Mouse (Mus musculus) hindbrain, embryonic 15.5 days (tissue): ENCODE data around the gene Gtf2a1. TPM values are rescaled to one million over a fixed set of nuclear protein-coding genes. Genes with fewer than 3 reads are reported as not detected.

Experiments
- ATAC-seq: fragments of 200-750 bp; cut with Nextera tagmentation; 2 replicates; pipeline ENCODE4 v1.8.0; 2017; ENCODE audit warnings: low read depth, moderate number of reproducible peaks, moderate TSS enrichment; ENCODE audit not compliant: low FRiP score
- H3K27ac ChIP-seq: fragments of 300-500 bp; sonication (generic); replicated peaks from 2 replicates; pipeline ENCODE4 v1.5.1; 2015; ENCODE audit warnings: mild to moderate bottlenecking, inconsistent platforms
- H3K27me3 ChIP-seq: fragments of 300-500 bp; sonication (generic); 2 replicates; pipeline ENCODE4 v1.6.1; 2015; ENCODE audit warnings: control low read depth, inconsistent platforms
- H3K36me3 ChIP-seq: fragments of 300-500 bp; sonication (generic); 2 replicates; pipeline ENCODE4 v1.6.1; 2015; ENCODE audit warnings: control low read depth, inconsistent platforms
- H3K4me1 ChIP-seq: fragments of 300-500 bp; sonication (generic); replicated peaks from 2 replicates; pipeline ENCODE4 v1.6.1; 2015; ENCODE audit warnings: control low read depth, inconsistent platforms
- H3K4me2 ChIP-seq: fragments of 300-500 bp; sonication (generic); 2 replicates; pipeline ENCODE4 v1.6.1; 2015; ENCODE audit warnings: moderate library complexity, mild to moderate bottlenecking, inconsistent platforms
- H3K4me3 ChIP-seq: fragments of 300-500 bp; sonication (generic); 2 replicates; pipeline ENCODE4 v1.5.1; 2015; ENCODE audit warnings: mild to moderate bottlenecking, inconsistent platforms
- H3K9ac ChIP-seq: fragments of 300-500 bp; sonication (generic); 2 replicates; pipeline ENCODE4 v1.6.1; 2015; ENCODE audit warnings: inconsistent platforms
- H3K9me3 ChIP-seq: fragments of 300-500 bp; sonication (generic); 2 replicates; pipeline ENCODE4 v1.6.1; 2016; ENCODE audit warnings: control low read depth, inconsistent platforms
- WGBS: fragments of 180-500 bp; shearing (Covaris S2); methylation state at CpG from one replicate; pipeline ENCODE4 v1.1.7; 2015; 5-methylcytosine and 5-hydroxymethylcytosine counted together
- polyA plus RNA-seq: library from polyadenylated mRNA; unstranded; fragments of >200 nt; fragmentation: Nextera tagmentation; extraction: Ambion mirVana; gene quantifications from 2 replicates; pipeline ENCODE4 v1.2.1, GENCODE M21; 2015

Gtf2a1 gene
- polyA plus RNA-seq: 55.2 and 57.8 TPM in 2 replicates

GRCm38 (mm10) chr12:91589847-91590690 is at the start of gene Gtf2a1:
Gene Gtf2a1, minus strand, starts transcription at chr12:91590487.
- peaks cover 17% of the 10 kb centered on the region for H3K4me1 ChIP-seq
- peak within 1 kb of the TSS; percentile 99 for H3K9ac ChIP-seq
- H3K4me3 ChIP-seq: peak within 1 kb of the TSS; percentile 73
- no peaks in the 10 kb centered on the region for H3K9me3 ChIP-seq
- no peaks in the 10 kb centered on the region for H3K27me3 ChIP-seq
- peak; percentile 86 for ATAC-seq
- under 1% methylated on average over 75 of the region's 99 CpGs for WGBS
- peaks cover 5% of the 10 kb centered on the region; the same call in 1 of the 2 replicates for H3K36me3 ChIP-seq
- peak within 1 kb of the TSS; percentile 70 for H3K4me2 ChIP-seq
- peak within 1 kb of the TSS; percentile 100 for H3K27ac ChIP-seq

GRCm38 (mm10) chr12:91638351-91638750 is 48.1 kb upstream of the Gtf2a1 start:
- Histone ChIP-seq H3K27me3 (no peaks in the 10 kb centered on the region), H3K9me3 (no peaks in the 10 kb centered on the region), H3K4me3 (no peak overlapping the region), H3K4me1 (peaks cover 25% of the 10 kb centered on the region), H3K27ac (no peak overlapping the region), H3K36me3 (no peaks in the 10 kb centered on the region), H3K9ac (no peak overlapping the region), H3K4me2 (no peak overlapping the region)
- 74% methylated on average over 3 of the region's 3 CpGs for WGBS
- no peak for ATAC-seq

GRCm38 (mm10) chr12:91637136-91637909 is 47.0 kb upstream of the Gtf2a1 start:
- no peaks in the 10 kb centered on the region for H3K9me3 ChIP-seq
- 74% methylated on average over 12 of the region's 12 CpGs for WGBS
- H3K9ac ChIP-seq: no peak overlapping the region
- no peak overlapping the region for H3K4me2 ChIP-seq
- H3K4me3 ChIP-seq: no peak overlapping the region
- no peaks in the 10 kb centered on the region for H3K36me3 ChIP-seq
- no peaks in the 10 kb centered on the region for H3K27me3 ChIP-seq
- H3K4me1 ChIP-seq: peaks cover 15% of the 10 kb centered on the region
- no peak overlapping the region for H3K27ac ChIP-seq
- ATAC-seq: no peak

GRCm38 (mm10) chr12:91626482-91626881 is 36.2 kb upstream of the Gtf2a1 start:
- no peak overlapping the region for H3K9ac ChIP-seq
- no peak overlapping the region for H3K27ac ChIP-seq
- no peaks in the 10 kb centered on the region for H3K4me1 ChIP-seq
- 87% methylated on average over 5 of the region's 5 CpGs for WGBS
- no peak for ATAC-seq
- H3K9me3 ChIP-seq: no peaks in the 10 kb centered on the region; the same call in 1 of the 2 replicates
- no peak overlapping the region for H3K4me3 ChIP-seq
- no peaks in the 10 kb centered on the region for H3K36me3 ChIP-seq
- H3K27me3 ChIP-seq: no peaks in the 10 kb centered on the region
- H3K4me2 ChIP-seq: no peak overlapping the region

- Histone ChIP-seq H3K9ac (no peak overlapping the region), H3K4me3 (no peak overlapping the region), H3K4me1 (no peaks in the 10 kb centered on the region), H3K27ac (no peak overlapping the region), H3K36me3 (no peaks in the 10 kb centered on the region), H3K4me2 (no peak overlapping the region), H3K27me3 (no peaks in the 10 kb centered on the region), H3K9me3 (no peaks in the 10 kb centered on the region; the same call in 1 of the 2 replicates)
- WGBS: 89% methylated on average over 1 of the region's 1 CpGs
- ATAC-seq: no peak
Observed at GRCm38 (mm10) chr12:91625013-91625412, 34.7 kb upstream of the Gtf2a1 start.

- Histone ChIP-seq H3K4me2 (no peak overlapping the region), H3K27me3 (no peaks in the 10 kb centered on the region), H3K9ac (no peak overlapping the region), H3K36me3 (no peaks in the 10 kb centered on the region), H3K4me3 (no peak overlapping the region), H3K27ac (no peak overlapping the region), H3K4me1 (0 out of 2 replicates have a peak, but pooled peaks cover 6% of the 10 kb centered on the region), H3K9me3 (no peaks in the 10 kb centered on the region)
- no peak for ATAC-seq
- 61% methylated on average over 5 of the region's 5 CpGs for WGBS
Observed at GRCm38 (mm10) chr12:91609425-91609824, 19.1 kb upstream of the Gtf2a1 start.

GRCm38 (mm10) chr12:91607678-91608077 is 17.4 kb upstream of the Gtf2a1 start:
- Histone ChIP-seq H3K4me1 (0 out of 2 replicates have a peak, but pooled peaks cover 6% of the 10 kb centered on the region), H3K4me3 (no peak overlapping the region), H3K4me2 (no peak overlapping the region), H3K36me3 (no peaks in the 10 kb centered on the region), H3K9ac (no peak overlapping the region), H3K27ac (no peak overlapping the region), H3K9me3 (no peaks in the 10 kb centered on the region), H3K27me3 (no peaks in the 10 kb centered on the region)
- no peak for ATAC-seq
- 22% methylated on average over 7 of the region's 7 CpGs for WGBS

- no peak for ATAC-seq
- no peak overlapping the region for H3K4me2 ChIP-seq
- 91% methylated on average over 13 of the region's 13 CpGs for WGBS
- H3K9ac ChIP-seq: no peak overlapping the region
- H3K36me3 ChIP-seq: no peaks in the 10 kb centered on the region
- H3K9me3 ChIP-seq: no peaks in the 10 kb centered on the region
- no peak overlapping the region for H3K27ac ChIP-seq
- 0 out of 2 replicates have a peak, but pooled peaks cover 6% of the 10 kb centered on the region for H3K4me1 ChIP-seq
- H3K27me3 ChIP-seq: no peaks in the 10 kb centered on the region
- H3K4me3 ChIP-seq: no peak overlapping the region
Observed at GRCm38 (mm10) chr12:91606651-91607050, 16.4 kb upstream of the Gtf2a1 start.

- 79% methylated on average over 6 of the region's 6 CpGs for WGBS
- H3K9me3 ChIP-seq: no peaks in the 10 kb centered on the region
- no peak overlapping the region for H3K9ac ChIP-seq
- H3K36me3 ChIP-seq: no peaks in the 10 kb centered on the region
- no peak overlapping the region for H3K4me3 ChIP-seq
- no peaks in the 10 kb centered on the region for H3K27me3 ChIP-seq
- no peak overlapping the region for H3K4me2 ChIP-seq
- H3K4me1 ChIP-seq: 0 out of 2 replicates have a peak, but pooled peaks cover 6% of the 10 kb centered on the region
- no peak overlapping the region for H3K27ac ChIP-seq
- no peak for ATAC-seq
Observed at GRCm38 (mm10) chr12:91604600-91604999, 14.3 kb upstream of the Gtf2a1 start.

- 96% methylated on average over 3 of the region's 3 CpGs for WGBS
- peaks cover 11% of the 10 kb centered on the region for H3K4me1 ChIP-seq
- H3K9me3 ChIP-seq: no peaks in the 10 kb centered on the region
- no peak overlapping the region for H3K4me3 ChIP-seq
- no peak overlapping the region for H3K9ac ChIP-seq
- H3K27ac ChIP-seq: no peak overlapping the region
- H3K36me3 ChIP-seq: no peaks in the 10 kb centered on the region
- no peak overlapping the region for H3K4me2 ChIP-seq
- ATAC-seq: no peak
- no peaks in the 10 kb centered on the region for H3K27me3 ChIP-seq
Observed at GRCm38 (mm10) chr12:91592128-91592527, 1.8 kb upstream of the Gtf2a1 start.

- no peak overlapping the region for H3K27ac ChIP-seq
- WGBS: 75% methylated on average over 1 of the region's 1 CpGs
- no peaks in the 10 kb centered on the region for H3K27me3 ChIP-seq
- peaks cover 15% of the 10 kb centered on the region for H3K4me1 ChIP-seq
- H3K4me2 ChIP-seq: peak overlapping the region; percentile 70
- peak overlapping the region; percentile 73; the same call in 1 of the 2 replicates for H3K4me3 ChIP-seq
- no peaks in the 10 kb centered on the region for H3K36me3 ChIP-seq
- H3K9ac ChIP-seq: 0 out of 2 replicates have a peak overlapping the region, but pooled peaks have one; percentile 82
- ATAC-seq: no peak
- H3K9me3 ChIP-seq: no peaks in the 10 kb centered on the region
Observed at GRCm38 (mm10) chr12:91591191-91591590, 904 bp upstream of the Gtf2a1 start.

GRCm38 (mm10) chr12:91590716-91591115 is 429 bp upstream of the Gtf2a1 start:
- H3K27me3 ChIP-seq: no peaks in the 10 kb centered on the region
- no peaks in the 10 kb centered on the region for H3K9me3 ChIP-seq
- 25% methylated on average over 6 of the region's 6 CpGs for WGBS
- H3K4me1 ChIP-seq: peaks cover 15% of the 10 kb centered on the region
- H3K4me2 ChIP-seq: peak overlapping the region; percentile 70
- peak overlapping the region; percentile 100 for H3K27ac ChIP-seq
- H3K9ac ChIP-seq: peak overlapping the region; percentile 82
- ATAC-seq: no peak
- 0 out of 2 replicates have a peak, but pooled peaks cover 3% of the 10 kb centered on the region for H3K36me3 ChIP-seq
- peak overlapping the region; percentile 73 for H3K4me3 ChIP-seq
